Mouse (Mus musculus): ENCODE data around the gene Mucl3.

The Mucl3 gene

DNA sequence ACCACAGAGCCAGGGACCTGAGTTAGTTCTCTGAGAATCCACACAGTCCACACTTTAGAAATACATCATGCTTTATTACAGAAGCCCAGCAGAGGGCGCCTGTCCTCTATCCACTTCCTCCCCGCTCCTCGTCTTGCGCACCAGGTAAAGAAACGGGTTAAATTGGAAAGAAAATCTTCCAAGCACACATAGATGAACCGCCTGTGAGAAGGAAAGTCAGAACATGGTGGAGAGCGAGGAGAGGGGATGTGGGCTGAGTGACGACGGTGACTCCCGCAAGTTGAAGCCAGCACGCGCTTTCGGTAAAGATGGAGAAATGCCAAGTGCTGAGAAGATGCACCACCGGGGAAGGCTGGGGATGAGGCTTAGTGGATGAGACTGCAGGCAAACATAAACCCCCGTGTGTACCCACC, 7.8 kb downstream of the Mucl3 start:
- peak; percentile 63 to 79 for DNase-seq (ENCODE audit: low spot score in 2 of 2)

DNA sequence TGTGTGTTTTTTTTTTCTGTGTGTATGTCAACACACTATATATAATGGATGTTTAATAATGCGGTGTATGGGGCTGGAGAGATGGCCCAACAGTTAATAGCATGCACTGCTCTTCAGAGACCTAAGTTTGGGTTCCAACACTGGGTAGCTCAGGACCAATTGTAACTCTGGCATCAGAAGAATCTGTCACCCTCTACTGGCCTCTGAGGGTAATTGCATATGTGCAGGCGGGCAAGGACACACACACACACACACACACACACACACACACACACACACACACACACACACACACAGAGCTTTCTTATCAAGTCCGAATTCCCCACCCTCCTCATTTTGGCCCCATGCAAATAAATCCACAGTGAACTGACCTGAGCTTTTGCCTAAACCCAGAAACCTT, 8.3 kb downstream of the Mucl3 start:
- DNase-seq (ENCODE audit: low spot score in 2 of 2): no peak

DNA sequence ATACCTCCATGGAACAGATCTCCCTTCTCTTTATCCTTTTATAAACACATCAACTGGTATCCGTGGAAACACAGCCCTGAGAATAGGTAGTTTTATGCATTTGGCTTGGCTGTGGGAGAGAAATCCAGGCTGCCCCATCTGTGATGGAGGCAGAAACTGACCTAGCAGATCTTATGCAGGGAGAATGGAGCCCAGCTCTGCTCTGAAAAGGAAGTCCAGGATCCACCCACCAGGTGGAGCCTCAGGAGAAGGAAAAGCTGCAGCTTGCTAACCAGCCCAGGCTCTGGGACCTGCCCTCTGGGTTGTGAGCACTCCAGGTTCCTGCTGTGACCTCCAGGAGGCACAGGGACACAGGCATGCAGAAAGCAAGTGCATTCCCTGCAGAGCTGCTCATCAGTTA, 9.5 kb downstream of the Mucl3 start:
- peak in 1 of 2 experiments; percentile 42 for DNase-seq (ENCODE audit: low spot score in 2 of 2)

DNA sequence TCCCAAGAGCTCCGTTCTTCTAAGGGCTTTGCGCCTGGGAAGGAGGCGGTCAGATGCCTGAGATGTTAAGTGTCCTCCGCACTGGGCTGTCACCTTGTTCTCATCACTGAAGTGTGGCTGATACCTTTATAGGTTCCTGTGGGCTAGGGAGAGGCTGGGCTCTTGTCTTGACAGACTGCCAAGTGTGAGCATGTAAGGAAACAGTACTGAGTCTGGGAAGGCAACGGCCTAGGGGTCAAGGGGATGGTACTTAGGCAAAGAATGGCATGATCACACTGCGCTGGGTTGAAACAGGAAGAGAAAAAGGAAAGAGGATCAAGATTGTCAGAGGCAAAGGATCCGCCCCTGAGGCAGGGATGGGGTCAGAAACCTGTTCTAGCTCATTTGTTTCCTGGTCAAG, 17.0 kb downstream of the Mucl3 start, which contains the start of gene Gm9573:
TSS of gene Gm9573 (minus strand) at position 101 of the 400 bp plus-strand sequence.
- no peak for DNase-seq (ENCODE audit: low spot score in 2 of 2)

DNA sequence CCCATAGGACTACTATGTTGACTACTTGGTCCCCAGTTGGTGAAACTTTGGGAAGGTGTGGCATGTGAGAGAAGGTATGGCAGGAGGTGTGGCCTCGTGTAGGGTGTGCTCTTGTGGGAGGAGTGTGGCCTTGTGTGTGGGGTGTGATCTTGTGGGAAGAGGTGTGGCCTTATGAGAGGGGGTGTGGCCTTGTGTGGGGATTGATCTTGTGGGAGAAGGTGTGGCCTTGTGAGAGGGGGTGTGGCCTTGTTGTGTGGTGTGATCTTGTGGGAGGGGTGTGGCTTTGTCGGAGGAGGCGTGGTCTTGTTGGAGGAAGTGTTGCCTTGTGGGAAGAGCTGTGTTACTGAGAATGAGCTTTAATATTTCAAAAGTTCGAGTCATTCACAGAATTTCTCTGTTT, 26.4 kb downstream of the Mucl3 start:
- no peak for DNase-seq (ENCODE audit: low spot score in 2 of 2)

- no peak for DNase-seq (ENCODE audit: low spot score in 2 of 2)
These were observed 41.6 kb downstream of the Mucl3 start for GRCm38 (mm10) chr17:35601736-35602354.

DNA sequence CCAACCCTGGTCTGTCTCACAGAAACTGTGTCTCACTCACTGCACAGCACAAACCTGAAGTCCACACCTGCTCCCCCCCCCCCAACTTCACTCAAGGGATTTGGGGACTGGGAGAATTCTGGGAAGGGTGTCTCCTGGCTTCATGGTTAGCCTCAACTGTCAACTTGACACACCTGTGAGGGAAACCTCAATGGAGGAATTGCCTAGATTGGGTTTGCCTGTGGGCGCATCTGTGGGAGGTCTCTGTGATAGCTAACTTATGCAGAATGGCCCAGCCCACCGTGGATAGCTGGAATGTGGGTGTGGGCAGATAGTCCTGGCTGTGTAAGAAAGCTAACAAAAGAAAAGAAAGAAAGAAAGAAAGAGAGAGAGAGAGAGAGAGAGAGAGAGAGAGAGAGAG, 42.2 kb downstream of the Mucl3 start, which contains the start of gene Sfta2:
TSS of gene Sfta2 (plus strand) at position 301 of the 400 bp plus-strand sequence.
- no peak for DNase-seq (ENCODE audit: low spot score in 2 of 2)

- no peak for DNase-seq (ENCODE audit: low spot score in 2 of 2)
These were observed 46.1 kb downstream of the Mucl3 start for GRCm38 (mm10) chr17:35597399-35597798.

DNA sequence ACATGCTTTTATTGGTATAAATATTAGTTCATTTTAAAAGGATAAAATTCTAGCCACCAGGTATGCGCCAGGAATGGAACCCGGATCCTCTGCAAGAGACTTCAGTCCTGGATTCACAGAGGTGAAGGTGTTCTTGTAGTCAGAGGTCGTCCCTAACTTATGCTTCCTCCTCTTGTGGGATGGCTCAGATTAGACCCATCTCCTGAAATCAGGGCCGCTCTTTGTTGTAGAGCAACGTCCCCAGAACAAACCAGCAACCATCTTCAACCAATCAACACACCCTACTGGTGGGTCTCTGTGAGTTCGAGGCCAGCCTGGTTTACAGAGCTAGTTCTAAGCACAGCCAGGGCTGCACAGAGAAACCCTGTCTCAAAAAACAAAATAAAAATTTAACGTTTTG, 49.0 kb downstream of the Mucl3 start:
- DNase-seq (ENCODE audit: low spot score in 2 of 2): no peak

- no peak for DNase-seq (ENCODE audit: low spot score in 2 of 2)
These were observed 49.7 kb downstream of the Mucl3 start for GRCm38 (mm10) chr17:35593786-35594185.

GRCm38 (mm10) chr17:35592131-35592530, 51.4 kb downstream of the Mucl3 start:
- no peak for DNase-seq (ENCODE audit: low spot score in 2 of 2)

DNA sequence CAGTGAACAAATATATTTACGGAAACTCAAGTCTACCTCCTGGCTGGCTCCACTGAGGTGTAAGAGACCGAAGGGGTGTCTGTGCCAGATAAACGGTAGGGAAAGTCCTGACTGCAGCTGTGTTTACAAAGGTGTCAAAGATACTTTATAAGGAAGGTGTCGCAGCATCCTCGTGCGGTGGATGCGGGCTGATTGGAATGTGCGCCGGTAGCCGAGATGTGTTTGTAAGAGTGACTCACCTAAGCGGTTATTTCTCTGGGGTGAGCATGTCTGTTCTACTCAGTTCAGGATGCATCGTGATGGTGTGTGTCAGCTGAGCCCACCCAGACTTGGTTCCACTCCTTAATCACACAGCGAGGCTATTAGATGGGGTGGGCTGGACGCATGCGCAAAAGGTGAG, 51.8 kb downstream of the Mucl3 start:
- no peak for DNase-seq (ENCODE audit: low spot score in 2 of 2)

GRCm38 (mm10) chr17:35591219-35591578, 52.3 kb downstream of the Mucl3 start:
- no peak for DNase-seq (ENCODE audit: low spot score in 2 of 2)

- DNase-seq (ENCODE audit: low spot score in 2 of 2): peak; percentile 60 to 67
These were observed 52.9 kb downstream of the Mucl3 start for GRCm38 (mm10) chr17:35590410-35591218.

- DNase-seq (ENCODE audit: low spot score in 2 of 2): no peak
These were observed 55.1 kb downstream of the Mucl3 start for GRCm38 (mm10) chr17:35588387-35588786.

DNA sequence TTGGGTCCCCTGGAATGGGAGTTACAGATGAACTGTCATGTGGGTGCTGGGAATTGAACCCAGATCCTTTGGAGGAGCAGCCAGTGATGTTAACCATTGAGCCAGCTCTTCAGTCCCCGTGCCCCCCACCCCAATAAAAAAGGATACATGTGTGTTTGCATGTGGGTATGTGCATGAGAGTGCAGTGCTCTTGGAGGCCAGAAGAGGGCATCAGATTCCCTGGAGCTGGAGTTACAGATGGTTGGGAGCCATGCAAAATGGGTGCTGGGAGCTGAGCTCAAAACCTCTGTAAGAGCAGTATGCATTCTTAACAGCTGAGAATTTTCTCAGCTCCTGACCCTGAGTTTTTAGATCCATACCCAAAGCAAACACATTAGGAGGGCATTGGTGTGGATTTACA, 56.2 kb downstream of the Mucl3 start:
- no peak for DNase-seq (ENCODE audit: low spot score in 2 of 2)
